Mouse (Mus musculus) forebrain, embryonic 11.5 days (tissue): ENCODE results near the gene Hivep2. TPM values are rescaled to one million over a fixed set of nuclear protein-coding genes. Genes with fewer than 3 reads are reported as not detected.

Experiments used
- ATAC-seq: fragments of 200-750 bp; cut with Nextera tagmentation; replicated peaks from 2 replicates; pipeline ENCODE4 v1.8.0; 2017; ENCODE audit warnings: moderate TSS enrichment; ENCODE audit not compliant: low FRiP score
- DNase-seq: peaks from one replicate; pipeline ENCODE4 v3.0.0-alpha.2; 2017; ENCODE audit warnings: low spot score
- H3K27ac ChIP-seq: fragments of 300-500 bp; sonication (generic); 2 replicates; pipeline ENCODE4 v1.5.1; 2014; ENCODE audit warnings: low read depth, low read length
- H3K27me3 ChIP-seq: fragments of 300-500 bp; sonication (generic); 2 replicates; pipeline ENCODE4 v1.6.1; 2014; ENCODE audit warnings: mild to moderate bottlenecking, low read length, mixed read lengths; ENCODE audit not compliant: control insufficient read depth, insufficient read depth
- H3K36me3 ChIP-seq: fragments of 300-500 bp; sonication (generic); 2 replicates; pipeline ENCODE4 v1.6.1; 2014; ENCODE audit warnings: mild to moderate bottlenecking, low read length, moderate library complexity, mixed read lengths; ENCODE audit not compliant: control insufficient read depth, insufficient read depth
- H3K4me1 ChIP-seq: fragments of 300-500 bp; sonication (generic); replicated peaks from 2 replicates; pipeline ENCODE4 v1.6.1; 2014; ENCODE audit warnings: low read length, mixed read lengths; ENCODE audit not compliant: control insufficient read depth, insufficient read depth
- H3K4me2 ChIP-seq: fragments of 300-500 bp; sonication (generic); 2 replicates; pipeline ENCODE4 v1.6.1; 2014; ENCODE audit warnings: low read depth, mild to moderate bottlenecking, low read length, moderate library complexity, mixed read lengths; ENCODE audit not compliant: severe bottlenecking
- H3K4me3 ChIP-seq: fragments of 300-500 bp; sonication (generic); 2 replicates; pipeline ENCODE4 v1.5.1; 2014; ENCODE audit warnings: low read depth, low read length
- H3K9ac ChIP-seq: fragments of 300-500 bp; sonication (generic); 2 replicates; pipeline ENCODE4 v1.6.1; 2014; ENCODE audit warnings: low read length
- H3K9me3 ChIP-seq: fragments of 300-500 bp; sonication (generic); 2 replicates; pipeline ENCODE4 v1.6.1; 2016; ENCODE audit warnings: low read length, mixed read lengths; ENCODE audit not compliant: control insufficient read depth
- WGBS: fragments of 180-500 bp; shearing (Covaris S2); extraction: QIAGEN DNeasy Blood & Tissue Kit; methylation state at CpG from one replicate; pipeline ENCODE4 v1.1.7; 2014; 5-methylcytosine and 5-hydroxymethylcytosine counted together
- polyA plus RNA-seq: library from polyadenylated mRNA; unstranded; fragments of >200 nt; fragmentation: Nextera tagmentation; extraction: Ambion mirVana; gene quantifications from 2 replicates; pipeline ENCODE4 v1.2.1, GENCODE M21; 2014

The Hivep2 gene
- polyA plus RNA-seq, 1 experiment from 2014 or later, result 4.7 TPM

GRCm38 (mm10) chr10:14100847-14101246 is 135.0 kb downstream of the Hivep2 start:
- Histone ChIP-seq H3K9ac (no peak overlapping the region), H3K4me2 (no peak overlapping the region), H3K4me1 (no peaks in the 10 kb centered on the region), H3K27ac (no peak overlapping the region), H3K36me3 (no peaks in the 10 kb centered on the region), H3K4me3 (no peak overlapping the region), H3K27me3 (no peaks in the 10 kb centered on the region), H3K9me3 (no peaks in the 10 kb centered on the region)
- WGBS, result 85% methylated on average over 3 of the region's 3 CpGs
- DNase-seq, result no peak
- no peak for ATAC-seq

- Histone ChIP-seq H3K4me1 (no peaks in the 10 kb centered on the region), H3K4me2 (no peak overlapping the region), H3K9ac (no peak overlapping the region), H3K4me3 (no peak overlapping the region), H3K9me3 (no peaks in the 10 kb centered on the region), H3K27ac (no peak overlapping the region), H3K27me3 (no peaks in the 10 kb centered on the region), H3K36me3 (no peaks in the 10 kb centered on the region)
- 85% methylated on average over 5 of the region's 5 CpGs for WGBS
- DNase-seq (no peak), ATAC-seq (no peak)
Observed at GRCm38 (mm10) chr10:14101966-14102365, 136.1 kb downstream of the Hivep2 start.

- Histone ChIP-seq H3K4me3 (no peak overlapping the region), H3K4me2 (no peak overlapping the region), H3K9ac (no peak overlapping the region), H3K36me3 (no peaks in the 10 kb centered on the region), H3K27me3 (no peaks in the 10 kb centered on the region), H3K4me1 (no peaks in the 10 kb centered on the region), H3K27ac (no peak overlapping the region), H3K9me3 (no peaks in the 10 kb centered on the region)
- DNase-seq (no peak), ATAC-seq (no peak)
- 87% methylated on average over 7 of the region's 7 CpGs for WGBS
Observed at GRCm38 (mm10) chr10:14107980-14108671, 142.3 kb downstream of the Hivep2 start.

- H3K9me3 ChIP-seq, result no peaks in the 10 kb centered on the region
- no peak overlapping the region for H3K27ac ChIP-seq
- no peak for DNase-seq
- H3K9ac ChIP-seq, result no peak overlapping the region
- no peaks in the 10 kb centered on the region for H3K4me1 ChIP-seq
- ATAC-seq, result no peak
- H3K4me3 ChIP-seq, result no peak overlapping the region
- H3K36me3 ChIP-seq, result no peaks in the 10 kb centered on the region
- 88% methylated on average over 4 of the region's 4 CpGs for WGBS
- no peaks in the 10 kb centered on the region for H3K27me3 ChIP-seq
- no peak overlapping the region for H3K4me2 ChIP-seq
Observed at GRCm38 (mm10) chr10:14115846-14116245, 150.0 kb downstream of the Hivep2 start.

- ATAC-seq (no peak), DNase-seq (no peak)
- Histone ChIP-seq H3K36me3 (no peaks in the 10 kb centered on the region), H3K4me2 (no peak overlapping the region), H3K9ac (no peak overlapping the region), H3K9me3 (no peaks in the 10 kb centered on the region), H3K4me1 (no peaks in the 10 kb centered on the region), H3K27ac (no peak overlapping the region), H3K27me3 (no peaks in the 10 kb centered on the region), H3K4me3 (no peak overlapping the region)
- 87% methylated on average over 5 of the region's 5 CpGs for WGBS
Observed at GRCm38 (mm10) chr10:14116978-14117377, 151.1 kb downstream of the Hivep2 start.

GRCm38 (mm10) chr10:14119201-14119600 is 153.3 kb downstream of the Hivep2 start:
- DNase-seq (no peak), ATAC-seq (no peak)
- Histone ChIP-seq H3K27me3 (no peaks in the 10 kb centered on the region), H3K27ac (no peak overlapping the region), H3K4me2 (no peak overlapping the region), H3K4me1 (no peaks in the 10 kb centered on the region), H3K4me3 (no peak overlapping the region), H3K9ac (no peak overlapping the region), H3K36me3 (no peaks in the 10 kb centered on the region), H3K9me3 (no peaks in the 10 kb centered on the region)
- 92% methylated on average over 5 of the region's 5 CpGs for WGBS

- H3K9ac ChIP-seq, result no peak overlapping the region
- ATAC-seq (no peak), DNase-seq (no peak)
- WGBS, result 94% methylated on average over 3 of the region's 3 CpGs
- H3K4me2 ChIP-seq, result no peak overlapping the region
- no peaks in the 10 kb centered on the region for H3K9me3 ChIP-seq
- H3K4me1 ChIP-seq, result no peaks in the 10 kb centered on the region
- no peak overlapping the region for H3K4me3 ChIP-seq
- no peaks in the 10 kb centered on the region for H3K36me3 ChIP-seq
- no peaks in the 10 kb centered on the region for H3K27me3 ChIP-seq
- H3K27ac ChIP-seq, result no peak overlapping the region
Observed at GRCm38 (mm10) chr10:14120512-14120911, 154.6 kb downstream of the Hivep2 start.

- WGBS, result 94% methylated on average over 12 of the region's 12 CpGs
- peaks cover 2% of the 10 kb centered on the region; the same call in 1 of the 2 replicates for H3K36me3 ChIP-seq
- H3K27me3 ChIP-seq, result no peaks in the 10 kb centered on the region
- H3K4me3 ChIP-seq, result no peak overlapping the region
- no peaks in the 10 kb centered on the region for H3K9me3 ChIP-seq
- ATAC-seq, result no peak
- no peaks in the 10 kb centered on the region for H3K4me1 ChIP-seq
- H3K4me2 ChIP-seq, result no peak overlapping the region
- DNase-seq, result no peak
- H3K27ac ChIP-seq, result no peak overlapping the region
- H3K9ac ChIP-seq, result no peak overlapping the region
Observed at GRCm38 (mm10) chr10:14127826-14128225, 162.0 kb downstream of the Hivep2 start.

GRCm38 (mm10) chr10:14130270-14130669 is 164.4 kb downstream of the Hivep2 start:
- ATAC-seq (no peak), DNase-seq (no peak)
- Histone ChIP-seq H3K4me1 (no peaks in the 10 kb centered on the region), H3K9ac (no peak overlapping the region), H3K9me3 (no peaks in the 10 kb centered on the region), H3K27ac (no peak overlapping the region), H3K36me3 (peaks cover 2% of the 10 kb centered on the region; the same call in 1 of the 2 replicates), H3K4me3 (no peak overlapping the region), H3K4me2 (no peak overlapping the region), H3K27me3 (no peaks in the 10 kb centered on the region)
- 70% methylated on average over 8 of the region's 8 CpGs for WGBS
